Mouse (Mus musculus): Measurements from ENCODE around the gene Eif4b.

Gene Eif4b

GRCm38 (mm10) chr15:102116753-102117415, 43.3 kb downstream of the Eif4b start:
- in situ Hi-C loops (cut with MboI, MseI), result no loop called here

GRCm38 (mm10) chr15:102117461-102118443, 44.2 kb downstream of the Eif4b start:
- in situ Hi-C loops (cut with MboI, MseI), result no loop called here

GRCm38 (mm10) chr15:102118591-102118990, 45.0 kb downstream of the Eif4b start:
- in situ Hi-C loops (cut with MboI, MseI), result no loop called here

GRCm38 (mm10) chr15:102119121-102119830, 45.7 kb downstream of the Eif4b start:
- in situ Hi-C loops (cut with MboI, MseI), result no loop called here

- in situ Hi-C loops (cut with MboI, MseI), result no loop called here
These were observed 46.2 kb downstream of the Eif4b start for GRCm38 (mm10) chr15:102119831-102120170.

- in situ Hi-C loops (cut with MboI, MseI), result no loop called here
These were observed 47.0 kb downstream of the Eif4b start for GRCm38 (mm10) chr15:102120530-102120929.

GRCm38 (mm10) chr15:102126303-102126702, 52.7 kb downstream of the Eif4b start:
- in situ Hi-C loops (cut with MboI, MseI), result no loop called here

- in situ Hi-C loops (cut with MboI, MseI), result no loop called here
These were observed 59.7 kb downstream of the Eif4b start for GRCm38 (mm10) chr15:102133314-102133713.

- in situ Hi-C loops (cut with MboI, MseI), result no loop called here
These were observed 61.1 kb downstream of the Eif4b start for GRCm38 (mm10) chr15:102134709-102135108.

- in situ Hi-C loops (cut with MboI, MseI), result no loop called here
These were observed 62.1 kb downstream of the Eif4b start for GRCm38 (mm10) chr15:102135522-102136128.

GRCm38 (mm10) chr15:102136129-102136758, 62.7 kb downstream of the Eif4b start, which contains the start of gene Spryd3:
Spryd3 (minus strand) TSS chr15:102136234.
- in situ Hi-C loops (cut with MboI, MseI), result no loop called here

GRCm38 (mm10) chr15:102141120-102141519, 67.5 kb downstream of the Eif4b start:
- in situ Hi-C loops (cut with MboI, MseI), result no loop called here

- in situ Hi-C loops (cut with MboI, MseI), result no loop called here
These were observed 69.6 kb downstream of the Eif4b start for GRCm38 (mm10) chr15:102142914-102143912.

GRCm38 (mm10) chr15:102144274-102144711, 70.7 kb downstream of the Eif4b start, which contains the start of gene Igfbp6:
Igfbp6 (plus strand) TSS chr15:102144362.
- in situ Hi-C loops (cut with MboI, MseI), result no loop called here

GRCm38 (mm10) chr15:102144726-102145125, 71.2 kb downstream of the Eif4b start:
- in situ Hi-C loops (cut with MboI, MseI), result no loop called here

GRCm38 (mm10) chr15:102145330-102145729, 71.8 kb downstream of the Eif4b start:
- in situ Hi-C loops (cut with MboI, MseI), result no loop called here

- in situ Hi-C loops (cut with MboI, MseI), result no loop called here
These were observed 72.5 kb downstream of the Eif4b start for GRCm38 (mm10) chr15:102146089-102146488.

Measured in regulatory T cell (primary cell).